Mouse (Mus musculus) ES-Bruce4 (cell line): ENCODE measurements around the gene Zfp710.

Experiments
- CTCF ChIP-seq: IDR thresholded peaks from one replicate; pipeline ENCODE4 v1.8.1; 2011; ENCODE audit warnings: low read depth, low read length
- POLR2A ChIP-seq: IDR thresholded peaks from one replicate; pipeline ENCODE4 v1.8.1; 2011; ENCODE audit warnings: low read length; ENCODE audit not compliant: insufficient read depth

DNA sequence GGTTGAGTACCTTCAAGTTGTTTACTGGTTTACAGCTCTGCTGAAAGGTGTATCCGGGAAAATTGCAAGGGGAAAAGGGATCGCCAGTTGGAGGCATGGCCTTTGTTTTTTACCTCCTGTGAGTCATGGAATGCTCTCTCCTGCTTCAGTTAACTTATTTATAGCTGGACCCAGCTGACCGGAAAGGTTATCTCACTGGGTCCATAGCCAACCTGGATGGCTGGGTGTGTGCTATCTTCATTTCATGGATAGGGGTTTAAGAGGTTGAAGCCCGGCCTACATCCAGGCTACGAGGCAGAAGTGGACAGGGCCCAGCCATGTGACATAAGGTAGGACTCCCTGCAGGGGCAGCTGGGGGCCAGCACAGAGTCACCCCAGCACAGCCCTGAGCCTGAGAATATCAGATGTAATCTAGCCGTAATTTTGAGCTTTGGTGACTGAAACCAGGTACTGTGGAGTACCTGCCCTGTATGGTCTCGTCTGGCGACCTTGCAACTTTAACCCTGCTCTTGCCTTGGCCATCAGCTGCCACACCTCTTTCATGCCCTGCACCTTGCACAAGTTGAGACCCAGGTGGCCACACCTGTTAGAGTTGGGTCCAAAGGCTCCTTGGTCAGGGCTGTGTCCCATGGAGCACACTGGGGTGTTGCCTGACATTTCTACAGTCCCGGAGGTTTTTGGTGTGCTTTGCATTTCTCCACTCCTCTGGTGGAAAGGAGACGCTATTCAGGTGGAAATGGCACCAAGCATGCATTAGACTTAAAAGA, 35.6 kb downstream of the Zfp710 start:
- TF ChIP-seq CTCF (no peak), POLR2A (no peak)
